Mouse (Mus musculus): ENCODE measurements at regions not wholly inside any gene's neighbourhood (a gene's known extent, or its start where the extent isn't known, plus 50 kb on each side); places are given as distances from the start of the nearest gene placed in this dataset.
A peak's percentile ranks its signal among the peaks of the same experiment; 100 is the strongest.

DNA sequence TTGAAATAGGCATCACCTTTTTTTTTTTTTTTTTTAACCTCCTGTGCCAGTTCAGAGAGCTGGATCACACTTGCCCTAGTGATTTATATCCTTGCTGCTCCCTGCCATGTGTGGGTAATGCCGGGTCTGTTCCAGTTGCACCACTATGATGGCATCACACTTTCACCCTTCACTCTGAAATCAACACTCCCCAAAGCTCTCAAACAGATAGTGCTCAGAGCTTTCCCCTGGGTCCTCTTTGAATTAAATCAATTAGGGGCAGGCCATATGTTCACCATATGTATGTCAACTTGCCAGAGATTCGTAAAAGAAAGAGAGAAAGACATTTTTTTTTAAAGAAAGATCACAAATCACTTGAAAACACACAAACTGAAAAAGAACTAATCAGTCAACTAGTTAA lies 236.8 kb downstream of the Ndfip2 start:
- no peak for DNase-seq (ENCODE audit: low spot score)
- Histone ChIP-seq H3K4me3 (ENCODE audit: low read depth, low read length) (no peak overlapping the region), H3K36me3 (ENCODE audit: control insufficient read depth, insufficient read depth, low read length) (no peaks in the 10 kb centered on the region), H3K27me3 (ENCODE audit: control insufficient read depth, insufficient read depth, low read length) (no peaks in the 10 kb centered on the region; the same call in 1 of the 2 replicates), H3K4me1 (ENCODE audit: control insufficient read depth, insufficient read depth, low read length) (peaks cover 6% of the 10 kb centered on the region; the same call in 1 of the 2 replicates), H3K9ac (ENCODE audit: low read length) (no peak overlapping the region), H3K27ac (ENCODE audit: low read depth, low read length) (no peak overlapping the region), H3K4me2 (ENCODE audit: low read depth) (no peak overlapping the region), H3K9me3 (ENCODE audit: control insufficient read depth, low read length) (no peaks in the 10 kb centered on the region)
- WGBS: 34% methylated on average over 2 of the region's 2 CpGs
- peak; percentile 38; the same call in 1 of the 2 replicates for ATAC-seq (ENCODE audit: insufficient read depth, low FRiP score, low TSS enrichment)

DNA sequence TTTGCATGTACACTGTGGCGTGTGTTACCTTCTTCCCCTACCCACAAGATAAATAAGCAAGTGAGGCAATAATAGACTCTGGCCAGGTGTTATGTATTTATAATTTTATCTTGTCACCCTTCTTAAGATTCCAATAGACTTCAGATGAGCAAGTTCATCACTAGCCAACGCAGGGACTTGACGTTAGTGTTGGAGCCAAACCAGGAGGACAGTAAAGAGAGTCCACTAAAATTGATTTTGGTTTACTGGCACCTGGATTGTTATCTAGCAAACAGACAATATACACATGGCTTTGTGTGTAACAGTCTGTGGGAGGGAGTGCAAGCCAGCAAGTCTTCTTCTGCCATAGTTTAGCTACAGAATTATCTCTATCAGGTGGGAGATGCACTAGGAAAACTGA lies 236.0 kb downstream of the Ndfip2 start:
- H3K4me1 ChIP-seq (ENCODE audit: control insufficient read depth, insufficient read depth, low read length): peaks cover 1% of the 10 kb centered on the region; the same call in 1 of the 2 replicates
- H3K4me3 ChIP-seq (ENCODE audit: low read depth, low read length): no peak overlapping the region
- no peak overlapping the region for H3K4me2 ChIP-seq (ENCODE audit: low read depth)
- ATAC-seq (ENCODE audit: insufficient read depth, low FRiP score, low TSS enrichment) (no peak), DNase-seq (ENCODE audit: low spot score) (no peak)
- H3K36me3 ChIP-seq (ENCODE audit: control insufficient read depth, insufficient read depth, low read length): no peaks in the 10 kb centered on the region
- H3K9ac ChIP-seq (ENCODE audit: low read length): no peak overlapping the region
- 91% methylated on average over 3 of the region's 3 CpGs for WGBS
- no peak overlapping the region for H3K27ac ChIP-seq (ENCODE audit: low read depth, low read length)
- H3K9me3 ChIP-seq (ENCODE audit: control insufficient read depth, low read length): no peaks in the 10 kb centered on the region
- H3K27me3 ChIP-seq (ENCODE audit: control insufficient read depth, insufficient read depth, low read length): no peaks in the 10 kb centered on the region; the same call in 1 of the 2 replicates

DNA sequence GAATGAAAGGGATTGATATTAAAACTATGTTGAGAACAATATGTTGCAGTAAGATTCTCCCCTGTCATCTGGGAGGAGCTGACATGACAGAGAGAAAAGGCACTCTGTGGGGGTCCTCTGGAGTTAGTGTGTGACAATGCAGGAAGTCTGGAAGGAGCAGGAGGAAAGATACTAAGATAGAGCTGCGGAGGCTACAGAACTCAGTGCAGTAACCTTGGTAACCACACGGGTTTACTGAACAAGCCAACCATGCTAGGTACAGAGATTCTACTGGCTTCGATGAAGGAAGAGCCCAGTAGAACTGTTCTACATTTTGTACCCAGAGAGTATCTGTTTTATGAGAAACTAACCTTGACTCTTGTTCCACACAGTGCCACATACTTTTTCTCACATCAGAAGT lies 231.8 kb downstream of the Ndfip2 start:
- H3K9me3 ChIP-seq (ENCODE audit: control insufficient read depth, low read length): no peaks in the 10 kb centered on the region
- 60% methylated on average over 3 of the region's 3 CpGs for WGBS
- H3K4me3 ChIP-seq (ENCODE audit: low read depth, low read length): no peak overlapping the region
- no peak for ATAC-seq (ENCODE audit: insufficient read depth, low FRiP score, low TSS enrichment)
- no peak for DNase-seq (ENCODE audit: low spot score)
- H3K9ac ChIP-seq (ENCODE audit: low read length): no peak overlapping the region
- H3K4me2 ChIP-seq (ENCODE audit: low read depth): no peak overlapping the region
- H3K27me3 ChIP-seq (ENCODE audit: control insufficient read depth, insufficient read depth, low read length): no peaks in the 10 kb centered on the region; the same call in 1 of the 2 replicates
- no peaks in the 10 kb centered on the region for H3K36me3 ChIP-seq (ENCODE audit: control insufficient read depth, insufficient read depth, low read length)
- H3K27ac ChIP-seq (ENCODE audit: low read depth, low read length): no peak overlapping the region
- H3K4me1 ChIP-seq (ENCODE audit: control insufficient read depth, insufficient read depth, low read length): no peaks in the 10 kb centered on the region

DNA sequence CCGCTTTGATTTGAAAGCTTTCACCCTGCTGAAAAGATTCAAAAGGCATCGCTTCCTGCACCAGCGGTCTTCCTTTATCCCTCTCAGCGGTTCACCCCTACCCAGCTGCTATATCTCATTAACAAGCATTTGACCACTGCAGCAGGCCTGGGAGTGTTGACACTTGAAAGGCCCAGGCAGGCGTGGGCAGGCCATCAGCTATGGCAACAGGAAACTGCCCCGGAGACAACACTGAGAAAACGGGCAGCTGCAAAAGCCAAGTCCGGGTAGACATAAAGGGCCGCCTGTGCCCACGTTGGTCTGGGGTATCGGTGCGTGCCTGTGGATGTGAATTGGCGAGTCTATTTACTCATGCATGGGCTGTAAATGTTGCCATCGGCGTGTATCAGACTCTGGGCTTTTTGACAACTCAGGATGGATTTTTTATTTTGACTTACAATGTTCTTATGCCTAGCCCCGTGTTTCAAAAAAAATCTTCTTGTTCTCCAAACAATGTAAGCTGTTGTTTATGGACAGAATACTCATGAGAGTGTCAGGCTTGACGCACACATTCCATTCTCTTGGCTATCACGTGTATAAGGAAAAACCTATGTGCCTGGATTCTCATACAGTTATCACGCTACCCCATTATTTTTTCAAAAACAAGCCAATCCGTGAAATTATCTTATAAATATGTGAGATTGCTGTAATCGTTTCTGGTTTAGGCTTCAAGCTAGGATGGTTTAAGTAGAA lies 225.1 kb downstream of the Ndfip2 start:
- H3K9me3 ChIP-seq (ENCODE audit: control insufficient read depth, low read length): no peaks in the 10 kb centered on the region
- peak overlapping the region; percentile 47 for H3K4me2 ChIP-seq (ENCODE audit: low read depth)
- H3K4me1 ChIP-seq (ENCODE audit: control insufficient read depth, insufficient read depth, low read length): peaks cover 3% of the 10 kb centered on the region; the same call in 1 of the 2 replicates
- H3K27me3 ChIP-seq (ENCODE audit: control insufficient read depth, insufficient read depth, low read length): no peaks in the 10 kb centered on the region
- ATAC-seq (ENCODE audit: insufficient read depth, low FRiP score, low TSS enrichment) (peak; percentile 95), DNase-seq (ENCODE audit: low spot score) (peak; percentile 86)
- H3K27ac ChIP-seq (ENCODE audit: low read depth, low read length): peak overlapping the region; percentile 64
- peak overlapping the region; percentile 10; the same call in 1 of the 2 replicates for H3K4me3 ChIP-seq (ENCODE audit: low read depth, low read length)
- 11% methylated on average over 21 of the region's 21 CpGs for WGBS
- H3K36me3 ChIP-seq (ENCODE audit: control insufficient read depth, insufficient read depth, low read length): no peaks in the 10 kb centered on the region
- peak overlapping the region; percentile 56 for H3K9ac ChIP-seq (ENCODE audit: low read length)

DNA sequence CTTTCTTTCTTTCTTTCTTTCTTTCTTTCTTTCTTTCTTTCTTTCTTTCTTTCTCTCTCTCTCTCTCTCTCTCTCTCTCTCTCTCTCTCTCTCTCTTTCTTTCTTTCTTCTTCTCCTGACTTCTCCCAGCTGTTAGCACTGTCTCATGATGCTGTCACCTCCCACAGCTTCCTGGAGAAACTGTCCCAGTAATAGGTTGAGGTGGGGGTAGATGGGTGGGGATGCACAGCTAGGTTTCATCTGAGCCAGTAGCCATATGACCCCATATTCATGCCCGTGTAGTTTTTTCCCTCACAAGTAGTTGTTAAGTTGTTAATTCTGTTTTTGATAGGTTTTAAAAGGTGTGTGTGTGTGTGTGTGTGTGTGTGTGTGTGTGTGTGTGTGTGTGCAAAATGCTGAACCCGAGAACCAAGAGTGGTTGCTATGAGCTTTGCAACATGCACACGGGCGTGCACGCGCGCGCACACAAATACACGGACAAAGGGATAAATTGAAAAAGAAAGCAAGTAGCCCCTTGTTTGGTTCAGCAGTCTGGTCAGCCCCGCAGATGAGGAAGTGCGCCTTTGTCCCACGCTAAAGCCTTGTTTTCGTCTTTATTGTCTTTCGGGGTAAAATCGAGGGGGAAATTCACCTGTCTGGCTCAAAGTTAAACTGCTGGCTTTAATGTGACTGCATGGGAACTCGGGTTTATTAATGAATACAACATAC lies 224.4 kb downstream of the Ndfip2 start:
- under 1% methylated on average over 16 of the region's 16 CpGs for WGBS
- Histone ChIP-seq H3K4me3 (ENCODE audit: low read depth, low read length) (peak overlapping the region; percentile 10; the same call in 1 of the 2 replicates), H3K4me2 (ENCODE audit: low read depth) (peak overlapping the region; percentile 47), H3K4me1 (ENCODE audit: control insufficient read depth, insufficient read depth, low read length) (peaks cover 3% of the 10 kb centered on the region; the same call in 1 of the 2 replicates), H3K36me3 (ENCODE audit: control insufficient read depth, insufficient read depth, low read length) (no peaks in the 10 kb centered on the region), H3K27me3 (ENCODE audit: control insufficient read depth, insufficient read depth, low read length) (no peaks in the 10 kb centered on the region), H3K27ac (ENCODE audit: low read depth, low read length) (peak overlapping the region; percentile 64), H3K9me3 (ENCODE audit: control insufficient read depth, low read length) (no peaks in the 10 kb centered on the region), H3K9ac (ENCODE audit: low read length) (peak overlapping the region; percentile 56)
- ATAC-seq (ENCODE audit: insufficient read depth, low FRiP score, low TSS enrichment) (peak; percentile 63), DNase-seq (ENCODE audit: low spot score) (peak; percentile 75)

DNA sequence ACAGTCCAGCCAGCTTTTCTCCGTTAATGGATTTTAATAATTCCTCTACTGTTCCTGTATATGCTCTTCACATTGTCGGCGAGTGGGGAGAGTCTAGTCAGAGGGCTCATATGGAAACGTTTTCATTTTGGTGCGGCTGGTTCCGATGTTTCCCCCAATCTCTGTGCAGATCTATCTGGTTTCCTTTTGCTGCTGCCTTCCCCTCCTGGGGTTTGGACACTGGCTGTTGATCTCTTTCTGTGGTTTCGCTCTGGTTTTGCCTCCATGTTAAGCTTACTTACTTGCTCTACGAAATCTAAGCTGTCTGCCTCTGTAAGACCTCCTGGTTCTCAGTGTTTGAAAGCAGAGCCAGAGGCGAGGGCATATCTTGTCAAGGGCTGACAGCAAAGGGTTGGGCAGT lies 221.7 kb downstream of the Ndfip2 start:
- Histone ChIP-seq H3K4me2 (ENCODE audit: low read depth) (no peak overlapping the region), H3K9ac (ENCODE audit: low read length) (no peak overlapping the region), H3K36me3 (ENCODE audit: control insufficient read depth, insufficient read depth, low read length) (no peaks in the 10 kb centered on the region), H3K27me3 (ENCODE audit: control insufficient read depth, insufficient read depth, low read length) (no peaks in the 10 kb centered on the region), H3K9me3 (ENCODE audit: control insufficient read depth, low read length) (no peaks in the 10 kb centered on the region), H3K4me3 (ENCODE audit: low read depth, low read length) (no peak overlapping the region), H3K27ac (ENCODE audit: low read depth, low read length) (no peak overlapping the region), H3K4me1 (ENCODE audit: control insufficient read depth, insufficient read depth, low read length) (peaks cover 3% of the 10 kb centered on the region; the same call in 1 of the 2 replicates)
- ATAC-seq (ENCODE audit: insufficient read depth, low FRiP score, low TSS enrichment) (no peak), DNase-seq (ENCODE audit: low spot score) (no peak)
- WGBS: 60% methylated on average over 9 of the region's 9 CpGs

DNA sequence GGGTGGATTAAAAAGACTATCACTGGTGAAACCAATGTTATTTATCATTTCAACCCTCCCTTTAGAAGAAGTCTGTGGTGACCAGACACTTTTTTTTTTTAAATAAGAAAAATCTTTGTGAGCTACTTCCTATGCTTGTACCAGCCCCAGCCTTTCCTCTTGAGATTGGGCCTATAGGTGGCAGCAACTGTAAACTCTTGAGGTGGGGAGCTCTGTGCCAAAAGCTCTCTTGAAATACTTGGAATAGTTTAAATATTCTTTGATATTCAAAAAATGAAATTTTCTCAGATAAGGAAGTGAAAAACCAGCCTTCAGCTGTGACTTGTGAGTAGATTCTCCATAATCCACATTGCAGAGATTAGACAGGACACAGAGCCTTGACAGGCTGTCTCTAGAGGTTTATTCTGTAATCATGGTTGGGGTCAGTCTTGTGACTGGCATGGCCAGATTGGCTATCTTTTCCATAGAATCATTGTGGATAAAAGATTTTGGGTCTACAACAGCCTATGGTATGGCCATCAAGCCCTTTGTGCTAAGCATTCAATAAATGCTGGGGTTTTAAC lies 216.7 kb downstream of the Ndfip2 start:
- Histone ChIP-seq H3K27ac (ENCODE audit: low read depth, low read length) (no peak overlapping the region), H3K27me3 (ENCODE audit: control insufficient read depth, insufficient read depth, low read length) (no peaks in the 10 kb centered on the region), H3K9ac (ENCODE audit: low read length) (no peak overlapping the region), H3K36me3 (ENCODE audit: control insufficient read depth, insufficient read depth, low read length) (no peaks in the 10 kb centered on the region), H3K4me2 (ENCODE audit: low read depth) (no peak overlapping the region), H3K4me3 (ENCODE audit: low read depth, low read length) (no peak overlapping the region), H3K4me1 (ENCODE audit: control insufficient read depth, insufficient read depth, low read length) (no peaks in the 10 kb centered on the region), H3K9me3 (ENCODE audit: control insufficient read depth, low read length) (no peaks in the 10 kb centered on the region)
- no peak for ATAC-seq (ENCODE audit: insufficient read depth, low FRiP score, low TSS enrichment)
- no peak for DNase-seq (ENCODE audit: low spot score)

DNA sequence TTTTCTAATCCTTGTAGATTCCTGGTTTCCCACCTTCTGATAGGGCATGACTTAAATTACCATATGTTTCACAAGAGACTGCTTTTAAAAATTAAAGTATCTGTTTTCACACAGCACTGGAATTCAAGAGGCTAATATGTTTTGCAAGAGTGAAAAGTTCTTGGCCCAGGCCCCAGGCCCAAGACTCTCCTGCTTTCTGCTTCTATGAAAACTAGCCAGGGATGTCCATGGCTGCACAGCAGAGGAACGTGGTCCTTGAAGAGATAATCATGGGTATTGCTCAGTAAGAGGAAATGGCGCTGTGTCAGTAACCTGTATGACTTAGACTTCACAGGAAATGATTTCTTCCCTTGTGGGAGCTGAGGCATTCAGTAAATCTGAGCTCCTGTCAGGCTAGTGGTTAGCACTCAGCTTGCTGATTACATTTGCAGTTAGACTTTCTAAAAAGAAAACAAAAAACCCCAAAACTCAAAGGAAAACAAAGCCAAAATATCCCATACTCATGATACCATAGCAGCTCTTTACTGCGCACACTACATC lies 190.6 kb downstream of the Ndfip2 start:
- H3K9ac ChIP-seq (ENCODE audit: low read length): no peak overlapping the region
- H3K4me2 ChIP-seq (ENCODE audit: low read depth): no peak overlapping the region
- H3K4me1 ChIP-seq (ENCODE audit: control insufficient read depth, insufficient read depth, low read length): no peaks in the 10 kb centered on the region
- no peak overlapping the region for H3K4me3 ChIP-seq (ENCODE audit: low read depth, low read length)
- H3K27me3 ChIP-seq (ENCODE audit: control insufficient read depth, insufficient read depth, low read length): no peaks in the 10 kb centered on the region
- no peaks in the 10 kb centered on the region for H3K36me3 ChIP-seq (ENCODE audit: control insufficient read depth, insufficient read depth, low read length)
- 76% methylated on average over 3 of the region's 3 CpGs for WGBS
- no peak for DNase-seq (ENCODE audit: low spot score)
- no peaks in the 10 kb centered on the region for H3K9me3 ChIP-seq (ENCODE audit: control insufficient read depth, low read length)
- no peak overlapping the region for H3K27ac ChIP-seq (ENCODE audit: low read depth, low read length)
- no peak for ATAC-seq (ENCODE audit: insufficient read depth, low FRiP score, low TSS enrichment)
